ENCODE assay signal across 17 mouse cellular contexts in genomic region chr9:88269216-88269615, GRCm38 (mm10).
"Had no signal": no experiment of that assay in that cellular context is flagged by ENCODE, and none has a peak within 500 bp of the region (broad histone marks: within the 10 kb centered on the region; RNA-seq: fewer than 3 reads in every experiment).

No protein-coding gene starts in this region.

- H3K36me3 ChIP-seq: lung, embryonic 15.5 days; midbrain, embryonic 13.5 days; midbrain, embryonic 15.5 days; neural tube, embryonic 12.5 days; stomach, embryonic 15.5 days had no signal

- ATAC-seq: lung, postnatal 0 days; midbrain, embryonic 13.5 days; midbrain, embryonic 15.5 days had no signal

- H3K4me2 ChIP-seq: lung, embryonic 15.5 days; midbrain, embryonic 11.5 days; midbrain, embryonic 13.5 days; midbrain, embryonic 15.5 days; neural tube, embryonic 12.5 days; stomach, embryonic 15.5 days had no signal

- H3K27me3 ChIP-seq: lung, embryonic 15.5 days; midbrain, embryonic 13.5 days; midbrain, embryonic 15.5 days; neural tube, embryonic 12.5 days; stomach, embryonic 15.5 days had no signal

- H3K9me3 ChIP-seq: lung, embryonic 15.5 days; megakaryocyte, embryonic 14.5 days; midbrain, embryonic 13.5 days; midbrain, embryonic 15.5 days; neural tube, embryonic 12.5 days; stomach, embryonic 15.5 days had no signal

- DNase-seq: lung, adult 2 months; lung, postnatal 14 days; lung, postnatal 36 days; right cerebral cortex, postnatal 14 days; thymus, adult 2 months; thymus, postnatal 25 days; thymus, postnatal 4 days had no signal

- H3K4me3 ChIP-seq: lung, embryonic 15.5 days; megakaryocyte, embryonic 14.5 days; midbrain, embryonic 13.5 days; midbrain, embryonic 15.5 days; neural tube, embryonic 12.5 days; stomach, embryonic 15.5 days had no signal

- H3K4me1 ChIP-seq: lung, embryonic 15.5 days; midbrain, embryonic 13.5 days; midbrain, embryonic 15.5 days; neural tube, embryonic 12.5 days; stomach, embryonic 15.5 days had no signal

- H3K27ac ChIP-seq: lung, embryonic 15.5 days; macrophage; midbrain, embryonic 13.5 days; midbrain, embryonic 15.5 days; neural tube, embryonic 12.5 days; stomach, embryonic 15.5 days; stomach, postnatal 0 days had no signal

- H3K9ac ChIP-seq: lung, embryonic 15.5 days; midbrain, embryonic 13.5 days; midbrain, embryonic 15.5 days; neural tube, embryonic 12.5 days; stomach, embryonic 15.5 days had no signal
